Mouse (Mus musculus) brain, embryonic 14.5 days (tissue): ENCODE measurements around the gene Ephb1.

Source experiments
- CTCF ChIP-seq: fragments of 200-500 bp; IDR thresholded peaks from 2 replicates; pipeline ENCODE4 v1.5.1; 2012; ENCODE audit warnings: inconsistent platforms, mild to moderate bottlenecking, moderate library complexity, borderline replicate concordance; ENCODE audit not compliant: insufficient read depth, insufficient read length; ENCODE audit errors: extremely low read depth
- POLR2A ChIP-seq: fragments of 200-500 bp; IDR thresholded peaks from 2 replicates; pipeline ENCODE4 v1.6.1; 2012; ENCODE audit warnings: mild to moderate bottlenecking, inconsistent platforms, borderline replicate concordance; ENCODE audit not compliant: poor library complexity, insufficient read depth, insufficient read length, severe bottlenecking; ENCODE audit errors: extremely low read depth

GRCm38 (mm10) chr9:102138187-102138586 is 216.3 kb downstream of the Ephb1 start:
- no peak for TF ChIP-seq POLR2A
- no peak for TF ChIP-seq CTCF
